Mouse (Mus musculus) ES-E14 (cell line): ENCODE data around the gene Hdac5. TPM values are rescaled to one million over a fixed set of nuclear protein-coding genes. Genes with fewer than 3 reads are reported as not detected.

Experiments used
- DNase-seq: peaks from one replicate; pipeline ENCODE4 v3.0.0-alpha.2; 2013; ENCODE audit warnings: low read depth, low spot score
- H3K27ac ChIP-seq: 2 replicates; pipeline ENCODE4 v1.5.1; 2012; ENCODE audit warnings: low read depth, mild to moderate bottlenecking, low read length, moderate library complexity, mixed read lengths; ENCODE audit not compliant: poor library complexity, insufficient read depth, severe bottlenecking
- H3K36me3 ChIP-seq: 2 replicates; pipeline ENCODE4 v1.6.1; 2012; ENCODE audit warnings: mild to moderate bottlenecking, low read length, moderate library complexity, mixed read lengths; ENCODE audit not compliant: control insufficient read depth, poor library complexity, insufficient read depth, severe bottlenecking
- H3K4me1 ChIP-seq, 2 experiments: fragments of 150-350 bp in 1 of 2; sonication (generic) in 1 of 2; 2 replicates each; pipeline ENCODE4 v1.6.1; 2012; ENCODE audit warnings: low read length in 2 of 2, mild to moderate bottlenecking in 1 of 2, mixed read lengths in 1 of 2; ENCODE audit not compliant: control insufficient read depth in 2 of 2, insufficient read depth in 2 of 2, poor library complexity in 1 of 2
- H3K4me3 ChIP-seq, 2 experiments: fragments of 150-350 bp in 1 of 2; sonication (generic) in 1 of 2; 2 replicates each; pipeline ENCODE4 v1.5.1; 2012; ENCODE audit warnings: low read length in 2 of 2, low read depth in 1 of 2, mild to moderate bottlenecking in 1 of 2, mixed read lengths in 1 of 2; ENCODE audit not compliant: insufficient read depth in 1 of 2, poor library complexity in 1 of 2, severe bottlenecking in 1 of 2
- H3K9ac ChIP-seq: 2 replicates; pipeline ENCODE4 v1.6.1; 2012; ENCODE audit warnings: low read depth, mild to moderate bottlenecking, low read length, mixed read lengths; ENCODE audit not compliant: poor library complexity, insufficient read depth, severe bottlenecking
- H3K9me3 ChIP-seq: fragments of 150-350 bp; sonication (generic); 2 replicates; pipeline ENCODE4 v1.6.1; 2012; ENCODE audit warnings: low read depth, mild to moderate bottlenecking, low read length; ENCODE audit not compliant: control insufficient read depth, insufficient read depth
- CHD2 ChIP-seq: IDR thresholded peaks from 2 replicates; pipeline ENCODE4 v1.6.1; 2014; ENCODE audit warnings: mild to moderate bottlenecking, low read depth, low read length, inconsistent platforms
- HCFC1 ChIP-seq: IDR thresholded peaks from 2 replicates; pipeline ENCODE4 v1.6.1; 2012; ENCODE audit warnings: low read length, inconsistent platforms, borderline replicate concordance; ENCODE audit not compliant: insufficient read depth
- MAFK ChIP-seq: IDR thresholded peaks from 2 replicates; pipeline ENCODE4 v1.6.1; 2014; ENCODE audit warnings: mild to moderate bottlenecking, low read depth, low read length, inconsistent platforms; ENCODE audit not compliant: insufficient read depth
- ZC3H11A ChIP-seq: IDR thresholded peaks from 2 replicates; pipeline ENCODE4 v1.6.1; 2012; ENCODE audit warnings: low read depth, mild to moderate bottlenecking, inconsistent platforms, low read length, borderline replicate concordance
- ZNF384 ChIP-seq: IDR thresholded peaks from 2 replicates; pipeline ENCODE4 v1.6.1; 2012; ENCODE audit warnings: low read depth, low read length, inconsistent platforms
- in situ Hi-C, 2 experiments: fragments of 600-800 bp; cut with MboI; formaldehyde crosslinking; loops; one replicate each; pipeline ENCODE4 v1.15.1; 2025; ENCODE audit warnings: low sequenced_read_pairs in 2 of 2, inconsistent platforms in 1 of 2; ENCODE audit not compliant: unreplicated experiment in 2 of 2
- total RNA-seq: library from RNA; depleted of rRNA; stranded (reverse); fragments of 300-350 nt; gene quantifications from 2 replicates; pipeline ENCODE4 v1.2.3, GENCODE M21; 2012

Gene Hdac5
- total RNA-seq, 1 experiment, result 33.3 TPM

DNA sequence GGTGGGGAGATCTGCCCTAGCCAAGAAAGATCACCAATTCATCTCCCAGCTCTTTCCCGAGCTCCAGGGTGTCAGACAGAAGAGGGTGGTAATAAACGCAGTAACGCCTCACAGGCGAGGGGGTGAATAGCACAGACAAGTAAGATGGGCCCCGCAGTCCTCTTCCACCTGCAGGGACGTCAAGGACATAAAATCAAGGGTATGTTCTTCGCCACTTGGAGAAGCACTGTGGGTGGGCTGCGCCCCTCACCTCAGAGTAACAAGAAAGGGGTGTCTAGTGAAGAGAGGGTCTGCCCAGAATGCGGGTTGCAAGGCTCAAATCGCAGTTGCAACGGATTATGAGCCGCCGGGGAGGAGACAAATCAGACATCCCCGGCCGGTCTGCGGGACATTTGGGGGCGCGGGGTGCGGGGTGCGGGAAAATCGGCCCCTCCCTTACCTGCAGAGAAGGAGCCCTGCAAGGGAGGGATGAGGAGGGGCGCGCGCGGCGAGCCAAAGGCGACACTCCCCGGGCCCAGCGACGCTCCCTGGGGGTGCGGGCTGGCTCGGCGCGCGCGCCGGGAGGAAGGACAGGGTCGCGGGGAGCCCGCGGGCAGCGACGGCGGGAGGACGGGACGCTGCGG, 524 bp downstream of the Hdac5 start:
- Histone ChIP-seq H3K9ac (peak overlapping the region; percentile 92), H3K4me3 (peak overlapping the region; percentile 88 to 94), H3K9me3 (no peaks in the 10 kb centered on the region), H3K27ac (peak overlapping the region; percentile 70; the same call in 1 of the 2 replicates), H3K36me3 (no peaks in the 10 kb centered on the region), H3K4me1 (peaks cover 6 to 41% of the 10 kb centered on the region in 2 experiments; a peak in 3 of 4 replicates)
- TF ChIP-seq MAFK, result no peak
- TF ChIP-seq HCFC1, result no peak
- no peak for TF ChIP-seq ZC3H11A
- TF ChIP-seq ZNF384, result no peak
- TF ChIP-seq CHD2, result no peak
- in situ Hi-C loops, result no loop called here
- no peak for DNase-seq

DNA sequence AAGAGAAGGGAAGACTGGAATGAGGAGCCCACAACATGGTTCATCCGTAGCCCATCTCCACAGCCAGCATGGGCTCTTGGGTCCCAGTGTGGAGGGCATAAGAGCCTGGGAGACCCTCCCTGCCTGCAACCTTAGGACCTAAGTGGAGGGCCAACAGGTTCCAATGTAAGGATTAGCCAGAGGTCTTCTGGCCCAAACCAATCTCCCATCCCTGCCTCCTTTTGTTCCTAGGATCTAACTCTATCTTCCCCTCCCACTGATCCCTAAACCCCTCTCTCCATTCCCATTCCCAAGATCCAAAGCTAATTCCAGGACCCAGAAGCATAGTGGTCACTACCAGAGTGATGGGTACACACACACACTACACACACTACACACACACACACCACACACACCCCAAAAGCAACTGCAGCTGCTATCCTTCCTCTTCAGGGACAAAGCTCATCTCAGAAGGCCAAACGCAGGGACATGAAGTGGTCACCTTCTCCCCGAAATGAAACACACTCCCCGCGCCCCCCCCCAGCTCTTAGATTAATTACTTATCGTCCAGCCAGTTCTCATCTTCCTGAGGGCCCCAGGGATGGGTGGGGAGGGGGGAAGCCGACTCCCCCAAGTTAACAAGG, 1.2 kb downstream of the Hdac5 start:
- no peak for DNase-seq
- in situ Hi-C loops, result no loop called here
- Histone ChIP-seq H3K4me1 (peaks cover 9 to 48% of the 10 kb centered on the region in 2 experiments; a peak in 3 of 4 replicates), H3K36me3 (no peaks in the 10 kb centered on the region), H3K27ac (no peak overlapping the region), H3K4me3 (peak overlapping the region; percentile 88 to 94), H3K9ac (peak overlapping the region; percentile 92; the same call in 1 of the 2 replicates), H3K9me3 (no peaks in the 10 kb centered on the region)
- TF ChIP-seq ZNF384 (no peak), HCFC1 (no peak), CHD2 (no peak), ZC3H11A (no peak), MAFK (no peak)

DNA sequence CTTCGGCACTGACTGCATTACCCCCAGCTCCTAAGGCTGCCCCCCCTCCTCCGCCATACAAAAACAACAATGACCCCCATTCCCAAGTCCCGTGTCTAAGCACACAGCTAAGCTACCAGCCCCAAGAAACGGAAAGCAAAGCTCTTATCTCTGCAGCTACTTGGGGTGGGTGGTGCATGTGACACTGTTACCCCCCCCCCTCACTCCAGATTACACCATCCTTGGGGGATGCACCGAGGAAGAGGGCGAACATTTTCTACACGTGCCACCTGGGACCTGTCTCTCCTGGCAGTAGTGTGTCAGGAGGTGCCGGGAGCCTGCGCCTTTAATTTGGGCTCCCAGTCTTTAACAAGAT, 1.8 kb downstream of the Hdac5 start:
- H3K9me3 ChIP-seq, result no peaks in the 10 kb centered on the region
- no peak overlapping the region for H3K9ac ChIP-seq
- no peak overlapping the region for H3K27ac ChIP-seq
- in situ Hi-C loops, result no loop called here
- no peaks in the 10 kb centered on the region for H3K36me3 ChIP-seq
- TF ChIP-seq ZC3H11A (no peak), HCFC1 (no peak), MAFK (no peak), ZNF384 (no peak), CHD2 (no peak)
- no peak overlapping the region for H3K4me3 ChIP-seq
- no peak for DNase-seq
- H3K4me1 ChIP-seq, result peaks cover 13 to 51% of the 10 kb centered on the region in 2 experiments; a peak in 3 of 4 replicates

DNA sequence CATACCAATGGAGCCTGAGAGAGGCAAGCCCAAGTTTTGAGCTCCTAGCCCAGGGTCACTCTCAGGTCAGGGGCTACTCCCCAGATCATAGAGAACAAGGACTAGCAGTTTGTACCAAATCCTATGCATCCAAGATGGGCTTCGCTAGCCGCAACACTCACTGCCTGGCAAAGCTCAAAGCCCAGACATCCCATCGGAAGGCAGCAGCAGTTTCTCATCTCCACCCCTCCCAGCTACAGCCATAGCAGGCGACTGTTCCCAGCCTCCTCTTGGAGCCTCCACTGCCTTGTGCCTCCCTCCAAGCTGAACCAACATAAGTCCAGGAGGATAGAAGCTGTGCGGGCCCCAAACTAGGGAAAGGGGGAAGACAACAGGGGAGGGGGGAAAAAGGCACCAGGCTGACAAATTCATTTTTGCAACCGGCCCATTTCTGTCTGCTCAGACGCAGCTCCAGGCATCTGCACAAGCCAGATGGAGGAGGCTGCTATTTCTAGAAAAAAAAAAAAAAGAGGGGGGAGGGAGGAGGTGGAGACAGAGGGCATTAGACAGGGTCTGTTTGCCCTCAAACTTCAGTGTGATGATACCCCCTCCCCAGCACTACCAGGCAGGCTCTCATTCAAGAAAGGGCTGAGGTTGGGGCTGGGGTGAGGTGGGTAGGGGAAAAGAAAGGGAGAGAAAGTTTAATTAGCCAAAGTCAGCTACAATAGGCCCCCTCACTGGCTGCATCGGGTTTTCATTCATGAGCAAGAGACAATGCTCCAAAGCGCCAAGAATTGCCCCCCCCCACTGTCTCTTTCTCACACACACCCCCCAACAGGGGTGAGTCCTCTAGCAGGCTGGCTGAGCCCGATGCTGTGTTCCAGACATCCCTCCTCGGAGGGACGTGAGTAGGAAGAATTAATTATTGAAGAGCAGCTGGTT, 2.4 kb downstream of the Hdac5 start:
- Histone ChIP-seq H3K27ac (no peak overlapping the region), H3K4me3 (no peak overlapping the region), H3K4me1 (peaks cover 13 to 54% of the 10 kb centered on the region in 2 experiments; a peak in 3 of 4 replicates), H3K36me3 (peaks cover 4% of the 10 kb centered on the region; the same call in 1 of the 2 replicates), H3K9me3 (no peaks in the 10 kb centered on the region), H3K9ac (no peak overlapping the region)
- in situ Hi-C loops, result no loop called here
- TF ChIP-seq ZNF384 (0 out of 2 replicates have a peak, but pooled peaks have one; percentile 49), CHD2 (no peak)
- no peak for DNase-seq
